Mouse (Mus musculus) lung, postnatal 4 days (tissue): ENCODE measurements around the gene Fcna.

ENCODE experiments used
- DNase-seq, 2 experiments: peaks; one replicate each; pipeline ENCODE4 v3.0.0; 2021

Fcna gene

DNA sequence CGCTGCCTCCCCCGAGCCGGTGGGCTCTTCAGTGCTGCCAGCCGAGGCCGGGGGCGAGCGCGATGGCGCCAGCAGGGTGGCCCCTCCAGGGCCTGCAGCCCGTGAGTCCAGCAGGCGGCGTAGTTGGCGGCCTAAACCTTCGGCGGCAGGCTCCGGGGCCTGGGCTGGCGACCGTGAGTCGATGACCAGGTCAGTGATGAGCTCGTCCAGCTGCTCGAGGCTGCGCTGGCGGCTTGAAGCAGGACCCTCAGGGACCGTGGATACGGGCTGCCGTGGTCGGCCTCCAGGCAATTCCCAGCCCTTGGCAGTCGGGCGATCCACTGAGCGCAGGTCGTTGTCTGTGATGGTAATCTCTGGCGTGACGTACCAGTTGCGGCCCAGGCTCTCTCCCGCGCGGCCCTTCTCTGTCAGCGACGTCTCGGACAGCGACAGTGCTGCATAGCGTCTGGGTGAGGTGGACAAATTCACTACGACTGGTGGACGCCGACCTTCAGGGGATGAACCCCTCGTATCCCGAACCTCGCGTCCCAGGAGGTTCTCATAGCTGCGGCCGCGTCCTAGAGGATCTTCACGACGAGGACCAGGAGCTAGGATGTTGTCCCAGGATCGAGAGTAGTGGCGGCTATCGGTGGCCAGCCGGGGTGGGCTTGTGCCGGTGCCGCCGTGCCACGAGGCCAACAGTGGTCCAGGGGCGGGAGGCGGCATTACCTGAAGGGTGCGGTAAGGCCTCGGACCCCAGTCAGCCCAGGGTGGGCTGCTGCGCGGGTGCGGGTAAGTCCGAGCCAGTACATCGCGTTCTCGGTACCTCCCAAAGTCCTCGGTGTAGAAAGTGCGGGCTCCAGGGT, 49.7 kb downstream of the Fcna start:
- DNase-seq: peak in 1 of 2 experiments; percentile 42

DNA sequence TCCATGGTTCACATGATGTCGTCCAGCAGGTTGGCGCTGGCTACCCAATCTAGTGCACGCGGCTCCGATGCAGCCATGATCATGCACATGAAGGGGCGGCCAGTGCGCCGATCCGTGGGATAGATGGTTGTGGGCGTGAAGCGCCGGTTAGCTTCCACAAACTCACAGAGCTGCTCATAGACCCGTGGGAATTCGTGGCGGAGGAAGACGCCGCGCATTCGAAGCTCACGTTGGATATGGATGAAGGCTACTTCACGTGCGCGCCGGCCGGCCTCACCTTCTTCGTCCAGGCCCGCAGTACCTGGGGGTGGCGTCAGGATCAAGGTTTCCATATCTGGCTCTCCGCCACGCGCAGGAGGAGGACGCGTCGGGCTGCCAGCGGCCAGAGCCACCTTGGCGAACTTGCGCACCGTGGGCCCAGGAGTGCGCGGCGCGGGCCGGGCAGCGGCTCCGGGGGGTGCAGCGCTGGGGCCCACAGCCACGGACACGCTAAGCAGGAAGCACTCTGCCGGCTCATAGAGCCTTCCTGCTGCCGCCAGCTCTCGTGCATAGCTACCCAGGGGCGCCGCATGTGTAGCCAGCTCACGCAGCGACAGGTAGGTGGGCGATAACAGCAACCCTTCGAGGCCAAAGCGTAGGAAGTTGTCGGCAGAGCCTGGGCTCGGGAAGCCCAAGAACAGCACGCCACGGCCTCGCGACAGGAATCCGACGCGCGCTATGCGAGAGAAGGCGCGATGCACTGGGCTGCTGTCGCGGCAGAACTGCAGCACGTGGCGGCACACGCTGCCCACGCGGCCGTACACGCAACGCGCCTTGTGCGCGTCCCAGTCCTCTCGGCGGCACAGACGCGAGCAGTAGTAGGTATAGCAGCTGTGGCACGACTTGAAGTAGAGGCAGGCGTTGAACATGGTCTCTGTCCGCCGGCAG, 50.6 kb downstream of the Fcna start:
- DNase-seq: no peak

DNA sequence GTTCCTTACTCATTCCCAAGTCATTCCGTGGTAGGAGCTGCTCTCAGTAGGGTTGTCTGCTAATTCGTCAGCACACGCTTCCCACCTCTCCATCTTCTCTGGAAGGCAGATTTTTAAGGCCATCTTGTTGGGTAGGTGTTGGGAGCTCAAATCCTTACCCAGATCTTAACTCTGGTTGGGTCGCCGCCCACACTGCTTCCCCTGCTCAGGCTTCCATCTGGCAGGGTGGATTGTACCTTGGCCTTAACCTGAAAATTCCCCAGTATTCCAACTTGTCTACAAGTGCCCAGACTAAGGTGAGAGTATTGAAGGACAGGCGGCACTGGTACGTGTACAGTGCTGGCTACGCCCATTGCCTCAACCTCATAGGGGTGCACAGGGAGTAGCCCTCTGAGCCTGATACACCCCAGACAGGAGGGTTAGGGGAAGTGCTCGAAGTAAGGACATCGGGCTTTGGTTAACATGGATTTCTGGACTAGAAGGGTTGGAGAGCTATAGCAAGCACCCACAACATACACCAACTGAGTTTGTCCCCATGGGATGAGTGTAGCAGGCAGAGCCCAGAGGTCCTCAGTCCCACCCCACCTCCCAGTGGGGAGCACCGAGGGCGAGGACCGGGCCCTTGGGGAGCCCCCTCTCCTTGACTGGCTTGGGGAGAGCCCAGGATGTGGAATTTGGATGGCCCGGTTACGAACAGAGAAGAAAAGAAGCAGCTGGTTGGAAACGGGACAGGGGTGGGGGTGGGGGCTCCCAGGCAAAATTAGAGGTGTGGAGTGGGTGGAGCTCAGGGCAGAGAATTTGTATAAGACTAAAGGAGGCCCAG, 51.6 kb downstream of the Fcna start:
- DNase-seq: no peak

DNA sequence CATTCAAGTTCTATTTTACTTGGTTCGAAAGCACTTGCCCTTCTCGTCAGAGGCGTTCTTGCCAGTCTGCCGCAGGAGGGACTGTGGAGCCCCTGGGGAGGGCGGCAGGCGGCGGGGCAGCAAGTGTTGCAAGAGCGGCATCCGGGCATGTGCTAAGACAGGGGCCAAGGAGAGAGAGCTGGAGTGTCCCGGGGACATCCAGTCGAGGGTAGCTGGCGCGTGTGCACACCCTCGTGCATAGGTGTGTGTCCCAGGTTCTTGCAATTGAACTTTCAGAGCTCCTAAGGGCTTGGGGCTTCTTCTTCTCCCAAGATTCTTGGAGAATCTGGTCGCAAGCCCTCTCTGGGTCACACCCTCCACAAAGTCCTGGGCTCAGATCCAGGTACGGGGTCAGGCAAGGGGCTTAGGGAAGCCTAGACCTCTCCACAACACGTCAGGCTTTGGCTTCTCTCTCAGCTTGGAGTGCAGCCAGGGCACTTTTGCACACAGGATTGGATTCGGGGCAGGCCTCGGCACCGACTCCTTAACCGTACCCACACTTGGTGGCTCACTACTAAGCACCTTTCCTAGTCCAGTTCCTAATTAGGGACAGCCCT, 52.3 kb downstream of the Fcna start:
- peak; percentile 63 to 77 for DNase-seq
